Mouse (Mus musculus) neural tube, embryonic 12.5 days (tissue): ENCODE data around the gene Ccser1. TPM values are rescaled to one million over a fixed set of nuclear protein-coding genes. Genes with fewer than 3 reads are reported as not detected.

Source experiments
- ATAC-seq: fragments of 200-750 bp; cut with Nextera tagmentation; 2 replicates; pipeline ENCODE4 v1.8.0; 2017; ENCODE audit warnings: low read depth, mild to moderate bottlenecking, moderate TSS enrichment, moderate library complexity; ENCODE audit not compliant: low FRiP score
- H3K27ac ChIP-seq: fragments of 300-500 bp; sonication (generic); 2 replicates; pipeline ENCODE4 v1.5.1; 2016
- H3K27me3 ChIP-seq: fragments of 300-500 bp; sonication (generic); replicated peaks from 2 replicates; pipeline ENCODE4 v1.6.1; 2016; ENCODE audit warnings: mild to moderate bottlenecking
- H3K36me3 ChIP-seq: fragments of 300-500 bp; sonication (generic); 2 replicates; pipeline ENCODE4 v1.6.1; 2016; ENCODE audit warnings: mild to moderate bottlenecking
- H3K4me1 ChIP-seq: fragments of 300-500 bp; sonication (generic); 2 replicates; pipeline ENCODE4 v1.6.1; 2016
- H3K4me2 ChIP-seq: fragments of 300-500 bp; sonication (generic); replicated peaks from 2 replicates; pipeline ENCODE4 v1.6.1; 2016; ENCODE audit warnings: mild to moderate bottlenecking
- H3K4me3 ChIP-seq: fragments of 300-500 bp; sonication (generic); 2 replicates; pipeline ENCODE4 v1.5.1; 2016
- H3K9ac ChIP-seq: fragments of 300-500 bp; sonication (generic); 2 replicates; pipeline ENCODE4 v1.6.1; 2016; ENCODE audit warnings: mild to moderate bottlenecking
- H3K9me3 ChIP-seq: fragments of 300-500 bp; sonication (generic); 2 replicates; pipeline ENCODE4 v1.6.1; 2016; ENCODE audit warnings: mild to moderate bottlenecking
- WGBS: fragments of 180-500 bp; shearing (Covaris S2); methylation state at CpG from one replicate; pipeline ENCODE4 v1.1.7; 2016; 5-methylcytosine and 5-hydroxymethylcytosine counted together
- polyA plus RNA-seq: library from polyadenylated mRNA; unstranded; fragments of >200 nt; fragmentation: Nextera tagmentation; extraction: Ambion mirVana; gene quantifications from 2 replicates; pipeline ENCODE4 v1.2.1, GENCODE M21; 2016

The Ccser1 gene
- polyA plus RNA-seq, 1 experiment from 2014 or later: 19.4 TPM

- H3K9me3 ChIP-seq: no peaks in the 10 kb centered on the region
- no peaks in the 10 kb centered on the region for H3K4me1 ChIP-seq
- H3K27ac ChIP-seq: no peak overlapping the region
- H3K4me2 ChIP-seq: no peak overlapping the region
- no peaks in the 10 kb centered on the region for H3K36me3 ChIP-seq
- H3K4me3 ChIP-seq: no peak overlapping the region
- no peak for ATAC-seq
- no peak overlapping the region for H3K9ac ChIP-seq
- 43% methylated on average over 3 of the region's 3 CpGs for WGBS
- H3K27me3 ChIP-seq: no peaks in the 10 kb centered on the region
These were observed 202.9 kb downstream of the Ccser1 start for GRCm38 (mm10) chr6:61382991-61383390.

GRCm38 (mm10) chr6:61387046-61387445 is 206.9 kb downstream of the Ccser1 start:
- ATAC-seq: no peak
- no peaks in the 10 kb centered on the region for H3K9me3 ChIP-seq
- no peaks in the 10 kb centered on the region for H3K4me1 ChIP-seq
- no peaks in the 10 kb centered on the region for H3K36me3 ChIP-seq
- H3K27ac ChIP-seq: no peak overlapping the region
- WGBS: 76% methylated on average over 1 of the region's 1 CpGs
- H3K9ac ChIP-seq: no peak overlapping the region
- H3K27me3 ChIP-seq: no peaks in the 10 kb centered on the region
- H3K4me2 ChIP-seq: no peak overlapping the region
- no peak overlapping the region for H3K4me3 ChIP-seq

- Histone ChIP-seq H3K27me3 (no peaks in the 10 kb centered on the region), H3K9ac (no peak overlapping the region), H3K36me3 (no peaks in the 10 kb centered on the region), H3K4me3 (no peak overlapping the region), H3K4me1 (peaks cover 5% of the 10 kb centered on the region), H3K4me2 (no peak overlapping the region), H3K9me3 (no peaks in the 10 kb centered on the region), H3K27ac (no peak overlapping the region)
- no peak for ATAC-seq
- 89% methylated on average over 2 of the region's 2 CpGs for WGBS
These were observed 247.4 kb downstream of the Ccser1 start for GRCm38 (mm10) chr6:61427490-61427889.

GRCm38 (mm10) chr6:61430881-61431725 is 251.0 kb downstream of the Ccser1 start:
- H3K27me3 ChIP-seq: no peaks in the 10 kb centered on the region
- 21% methylated on average over 5 of the region's 5 CpGs for WGBS

GRCm38 (mm10) chr6:61431726-61431984 is 251.5 kb downstream of the Ccser1 start:
- Histone ChIP-seq H3K4me2 (no peak overlapping the region), H3K27me3 (no peaks in the 10 kb centered on the region), H3K4me1 (peaks cover 5% of the 10 kb centered on the region), H3K36me3 (no peaks in the 10 kb centered on the region), H3K4me3 (no peak overlapping the region), H3K9ac (no peak overlapping the region), H3K9me3 (no peaks in the 10 kb centered on the region), H3K27ac (no peak overlapping the region)
- WGBS: 73% methylated on average over 2 of the region's 2 CpGs
- no peak for ATAC-seq

More at GRCm38 (mm10) chr6:61430881-61431725, 251.0 kb downstream of the Ccser1 start:
- no peaks in the 10 kb centered on the region for H3K9me3 ChIP-seq
- H3K27ac ChIP-seq: no peak overlapping the region
- no peaks in the 10 kb centered on the region for H3K36me3 ChIP-seq
- no peak overlapping the region for H3K4me2 ChIP-seq
- no peak for ATAC-seq
- H3K4me3 ChIP-seq: no peak overlapping the region
- H3K4me1 ChIP-seq: peaks cover 5% of the 10 kb centered on the region
- no peak overlapping the region for H3K9ac ChIP-seq

- Histone ChIP-seq H3K9ac (no peak overlapping the region), H3K27ac (no peak overlapping the region), H3K9me3 (no peaks in the 10 kb centered on the region), H3K27me3 (no peaks in the 10 kb centered on the region), H3K4me3 (no peak overlapping the region), H3K4me2 (no peak overlapping the region), H3K36me3 (no peaks in the 10 kb centered on the region), H3K4me1 (peaks cover 5% of the 10 kb centered on the region)
- 72% methylated on average over 3 of the region's 3 CpGs for WGBS
- ATAC-seq: no peak
These were observed 252.0 kb downstream of the Ccser1 start for GRCm38 (mm10) chr6:61432167-61432566.

- H3K4me3 ChIP-seq: no peak overlapping the region
- H3K27ac ChIP-seq: no peak overlapping the region
- WGBS: 77% methylated on average over 3 of the region's 3 CpGs
- H3K9me3 ChIP-seq: no peaks in the 10 kb centered on the region
- H3K9ac ChIP-seq: no peak overlapping the region
- H3K4me2 ChIP-seq: no peak overlapping the region
- ATAC-seq: no peak
- no peaks in the 10 kb centered on the region for H3K36me3 ChIP-seq
- H3K27me3 ChIP-seq: no peaks in the 10 kb centered on the region
- H3K4me1 ChIP-seq: peaks cover 5% of the 10 kb centered on the region
These were observed 252.6 kb downstream of the Ccser1 start for GRCm38 (mm10) chr6:61432703-61433102.

GRCm38 (mm10) chr6:61438165-61438564 is 258.0 kb downstream of the Ccser1 start:
- no peak overlapping the region for H3K9ac ChIP-seq
- H3K27ac ChIP-seq: no peak overlapping the region
- H3K27me3 ChIP-seq: no peaks in the 10 kb centered on the region
- no peak overlapping the region for H3K4me2 ChIP-seq
- H3K4me3 ChIP-seq: no peak overlapping the region
- ATAC-seq: no peak
- no peaks in the 10 kb centered on the region for H3K4me1 ChIP-seq
- no peaks in the 10 kb centered on the region for H3K9me3 ChIP-seq
- no peaks in the 10 kb centered on the region for H3K36me3 ChIP-seq

GRCm38 (mm10) chr6:61471371-61472152 is 291.4 kb downstream of the Ccser1 start:
- Histone ChIP-seq H3K36me3 (no peaks in the 10 kb centered on the region), H3K27me3 (no peaks in the 10 kb centered on the region), H3K9me3 (no peaks in the 10 kb centered on the region), H3K4me2 (no peak overlapping the region), H3K9ac (no peak overlapping the region), H3K27ac (no peak overlapping the region), H3K4me3 (no peak overlapping the region), H3K4me1 (no peaks in the 10 kb centered on the region)
- ATAC-seq: no peak
- 47% methylated on average over 2 of the region's 2 CpGs for WGBS

- Histone ChIP-seq H3K27me3 (no peaks in the 10 kb centered on the region), H3K27ac (no peak overlapping the region), H3K4me1 (no peaks in the 10 kb centered on the region), H3K9me3 (no peaks in the 10 kb centered on the region), H3K9ac (no peak overlapping the region), H3K4me3 (no peak overlapping the region), H3K36me3 (no peaks in the 10 kb centered on the region), H3K4me2 (no peak overlapping the region)
- no peak for ATAC-seq
- WGBS: 73% methylated on average over 3 of the region's 3 CpGs
These were observed 305.2 kb downstream of the Ccser1 start for GRCm38 (mm10) chr6:61485336-61485735.

- no peak overlapping the region for H3K4me3 ChIP-seq
- H3K36me3 ChIP-seq: no peaks in the 10 kb centered on the region
- WGBS: 32% methylated on average over 4 of the region's 4 CpGs
- ATAC-seq: peak; percentile 78
- H3K4me1 ChIP-seq: no peaks in the 10 kb centered on the region
- no peak overlapping the region for H3K4me2 ChIP-seq
- no peak overlapping the region for H3K27ac ChIP-seq
- H3K9ac ChIP-seq: no peak overlapping the region
- no peaks in the 10 kb centered on the region for H3K9me3 ChIP-seq
- no peaks in the 10 kb centered on the region for H3K27me3 ChIP-seq
These were observed 312.1 kb downstream of the Ccser1 start for GRCm38 (mm10) chr6:61491979-61492821.

- H3K4me3 ChIP-seq: no peak overlapping the region
- no peaks in the 10 kb centered on the region for H3K36me3 ChIP-seq
- no peak overlapping the region for H3K27ac ChIP-seq
- no peak overlapping the region for H3K9ac ChIP-seq
- H3K4me1 ChIP-seq: no peaks in the 10 kb centered on the region
- WGBS: 92% methylated on average over 5 of the region's 5 CpGs
- peak; percentile 53; the same call in 1 of the 2 replicates for ATAC-seq
- no peaks in the 10 kb centered on the region for H3K27me3 ChIP-seq
- H3K4me2 ChIP-seq: no peak overlapping the region
- H3K9me3 ChIP-seq: no peaks in the 10 kb centered on the region
These were observed 313.3 kb downstream of the Ccser1 start for GRCm38 (mm10) chr6:61493386-61493785.
